Mouse (Mus musculus): ENCODE measurements around the gene Dvl3. TPM values are rescaled to one million over a fixed set of nuclear protein-coding genes. Genes with fewer than 3 reads are reported as not detected.
A peak's percentile ranks its signal among the peaks of the same experiment; 100 is the strongest.

Gene Dvl3
- polyA plus RNA-seq, 1 experiment, result 60.2 TPM

GRCm38 (mm10) chr16:20497980-20498676 is 18.7 kb upstream of the Dvl3 start:
- H3K27me3 ChIP-seq (ENCODE audit: control insufficient read depth, insufficient read depth, low read length), result no peaks in the 10 kb centered on the region
- 6% methylated on average over 16 of the region's 16 CpGs for WGBS
- H3K27ac ChIP-seq (ENCODE audit: insufficient read depth, low read length), result no peak overlapping the region
- no peaks in the 10 kb centered on the region; the same call in 1 of the 2 replicates for H3K4me1 ChIP-seq (ENCODE audit: control insufficient read depth, insufficient read depth, low read length)
- TF ChIP-seq POLR2A (IDR thresholded peaks at IDR 0.05; ENCODE audit: borderline replicate concordance, insufficient read depth, low read length) (no peak), CTCF (IDR thresholded peaks at IDR 0.05; ENCODE audit: borderline replicate concordance, insufficient read depth, low read depth, low read length) (no peak)
- H3K4me3 ChIP-seq (replicated peaks; ENCODE audit: insufficient read depth, low read depth, low read length), result peak overlapping the region; percentile 72
- peak in 1 of 2 experiments; percentile 18 for DNase-seq

- DNase-seq, result peak; percentile 97 to 98
- H3K27ac ChIP-seq (ENCODE audit: insufficient read depth, low read length), result peak within 1 kb of the TSS; percentile 27
- WGBS, result 2% methylated on average over 49 of the region's 49 CpGs
- H3K4me3 ChIP-seq (replicated peaks; ENCODE audit: insufficient read depth, low read depth, low read length), result peak within 1 kb of the TSS; percentile 72
- no peak for TF ChIP-seq CTCF (IDR thresholded peaks at IDR 0.05; ENCODE audit: borderline replicate concordance, insufficient read depth, low read depth, low read length)
- TF ChIP-seq POLR2A (IDR thresholded peaks at IDR 0.05; ENCODE audit: borderline replicate concordance, insufficient read depth, low read length), result peak; percentile 87
- no peaks in the 10 kb centered on the region; the same call in 1 of the 2 replicates for H3K4me1 ChIP-seq (ENCODE audit: control insufficient read depth, insufficient read depth, low read length)
- H3K27me3 ChIP-seq (ENCODE audit: control insufficient read depth, insufficient read depth, low read length), result no peaks in the 10 kb centered on the region
These were observed 17.9 kb upstream of the Dvl3 start, which contains the start of gene Eif2b5 for GRCm38 (mm10) chr16:20498677-20499475. Eif2b5 (plus strand) TSS chr16:20498817.

DNA sequence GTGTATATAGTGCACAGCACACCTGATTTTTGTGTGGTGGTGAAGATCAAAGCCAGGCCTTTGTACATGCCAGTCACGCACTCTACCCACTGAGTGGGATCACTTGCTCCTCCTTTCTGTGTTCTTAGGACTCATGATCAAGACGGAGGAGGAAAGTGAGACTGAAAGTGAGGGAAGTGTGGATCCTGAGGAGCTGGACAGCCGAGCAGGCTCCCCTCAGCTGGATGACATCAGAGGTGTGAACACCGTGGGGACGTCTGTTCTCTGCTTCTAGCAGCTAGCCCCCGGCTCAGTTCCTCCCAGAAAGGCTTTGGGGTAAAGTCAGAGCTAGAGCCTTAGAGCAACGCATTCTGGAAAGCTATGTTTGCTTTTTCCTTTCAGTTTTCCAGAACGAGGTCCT is 10.8 kb upstream of the Dvl3 start:
- TF ChIP-seq CTCF (IDR thresholded peaks at IDR 0.05; ENCODE audit: borderline replicate concordance, insufficient read depth, low read depth, low read length) (no peak), POLR2A (IDR thresholded peaks at IDR 0.05; ENCODE audit: borderline replicate concordance, insufficient read depth, low read length) (no peak)
- 88% methylated on average over 8 of the region's 8 CpGs for WGBS
- Histone ChIP-seq H3K4me1 (ENCODE audit: control insufficient read depth, insufficient read depth, low read length) (peaks cover 8% of the 10 kb centered on the region), H3K27ac (ENCODE audit: insufficient read depth, low read length) (no peak overlapping the region), H3K4me3 (replicated peaks; ENCODE audit: insufficient read depth, low read depth, low read length) (no peak overlapping the region), H3K27me3 (ENCODE audit: control insufficient read depth, insufficient read depth, low read length) (no peaks in the 10 kb centered on the region)
- no peak for DNase-seq

DNA sequence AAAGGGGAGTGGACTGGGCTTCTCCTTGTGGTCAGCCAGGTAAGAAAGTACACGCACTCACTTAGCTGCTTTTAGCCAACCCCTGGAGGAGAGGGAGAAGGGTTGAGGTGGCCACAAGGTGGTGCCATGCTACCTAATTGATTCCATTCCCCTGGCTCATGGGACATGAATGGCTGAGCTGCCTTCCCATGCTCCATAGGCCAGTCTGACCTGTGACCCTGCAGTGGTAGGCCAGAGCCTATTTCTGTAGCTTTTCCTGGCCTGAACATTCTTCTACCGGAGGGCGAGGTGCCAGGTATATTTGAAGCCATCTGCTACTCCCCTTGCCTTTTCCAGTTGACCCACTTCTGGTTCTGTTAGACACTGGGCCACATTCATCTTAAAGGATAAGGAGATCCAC is 7.4 kb upstream of the Dvl3 start:
- H3K4me3 ChIP-seq (replicated peaks; ENCODE audit: insufficient read depth, low read depth, low read length), result no peak overlapping the region
- H3K27ac ChIP-seq (ENCODE audit: insufficient read depth, low read length), result no peak overlapping the region
- TF ChIP-seq POLR2A (IDR thresholded peaks at IDR 0.05; ENCODE audit: borderline replicate concordance, insufficient read depth, low read length), result no peak
- peak; percentile 65; the same call in 1 of the 2 replicates for TF ChIP-seq CTCF (IDR thresholded peaks at IDR 0.05; ENCODE audit: borderline replicate concordance, insufficient read depth, low read depth, low read length)
- no peaks in the 10 kb centered on the region for H3K27me3 ChIP-seq (ENCODE audit: control insufficient read depth, insufficient read depth, low read length)
- H3K4me1 ChIP-seq (ENCODE audit: control insufficient read depth, insufficient read depth, low read length), result peaks cover 8% of the 10 kb centered on the region
- peak; percentile 63 to 73 for DNase-seq
- 25% methylated on average over 3 of the region's 3 CpGs for WGBS

GRCm38 (mm10) chr16:20511277-20511847 is 5.4 kb upstream of the Dvl3 start:
- no peak overlapping the region for H3K27ac ChIP-seq (ENCODE audit: insufficient read depth, low read length)
- H3K4me1 ChIP-seq (ENCODE audit: control insufficient read depth, insufficient read depth, low read length), result peaks cover 8% of the 10 kb centered on the region
- no peak for TF ChIP-seq POLR2A (IDR thresholded peaks at IDR 0.05; ENCODE audit: borderline replicate concordance, insufficient read depth, low read length)
- TF ChIP-seq CTCF (IDR thresholded peaks at IDR 0.05; ENCODE audit: borderline replicate concordance, insufficient read depth, low read depth, low read length), result no peak
- no peak for DNase-seq
- no peaks in the 10 kb centered on the region for H3K27me3 ChIP-seq (ENCODE audit: control insufficient read depth, insufficient read depth, low read length)
- 69% methylated on average over 7 of the region's 7 CpGs for WGBS
- no peak overlapping the region for H3K4me3 ChIP-seq (replicated peaks; ENCODE audit: insufficient read depth, low read depth, low read length)

DNA sequence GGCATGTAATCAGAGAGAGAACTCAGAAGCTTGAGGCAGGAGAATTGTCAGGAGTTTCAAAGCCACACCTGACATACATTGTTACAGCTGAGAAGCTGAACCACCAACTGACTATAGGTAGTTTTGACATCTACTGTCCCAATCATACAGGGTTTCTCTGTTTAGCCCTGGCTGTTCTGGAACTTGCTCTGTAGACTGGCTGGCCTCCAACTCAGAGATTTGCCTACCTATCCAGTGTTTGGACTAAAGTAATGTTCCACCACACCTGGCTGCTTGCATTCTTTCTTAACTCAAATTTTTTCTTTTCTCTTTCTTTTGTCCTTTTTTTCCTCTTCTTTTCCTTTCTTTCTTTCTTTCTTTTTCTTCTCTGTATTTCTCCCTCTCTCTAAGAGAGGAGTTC is 750 bp upstream of the Dvl3 start:
- Histone ChIP-seq H3K4me1 (ENCODE audit: control insufficient read depth, insufficient read depth, low read length) (peaks cover 5% of the 10 kb centered on the region; the same call in 1 of the 2 replicates), H3K27me3 (ENCODE audit: control insufficient read depth, insufficient read depth, low read length) (no peaks in the 10 kb centered on the region), H3K4me3 (replicated peaks; ENCODE audit: insufficient read depth, low read depth, low read length) (no peak overlapping the region), H3K27ac (ENCODE audit: insufficient read depth, low read length) (no peak overlapping the region)
- DNase-seq, result no peak
- TF ChIP-seq CTCF (IDR thresholded peaks at IDR 0.05; ENCODE audit: borderline replicate concordance, insufficient read depth, low read depth, low read length), result no peak
- TF ChIP-seq POLR2A (IDR thresholded peaks at IDR 0.05; ENCODE audit: borderline replicate concordance, insufficient read depth, low read length), result no peak

DNA sequence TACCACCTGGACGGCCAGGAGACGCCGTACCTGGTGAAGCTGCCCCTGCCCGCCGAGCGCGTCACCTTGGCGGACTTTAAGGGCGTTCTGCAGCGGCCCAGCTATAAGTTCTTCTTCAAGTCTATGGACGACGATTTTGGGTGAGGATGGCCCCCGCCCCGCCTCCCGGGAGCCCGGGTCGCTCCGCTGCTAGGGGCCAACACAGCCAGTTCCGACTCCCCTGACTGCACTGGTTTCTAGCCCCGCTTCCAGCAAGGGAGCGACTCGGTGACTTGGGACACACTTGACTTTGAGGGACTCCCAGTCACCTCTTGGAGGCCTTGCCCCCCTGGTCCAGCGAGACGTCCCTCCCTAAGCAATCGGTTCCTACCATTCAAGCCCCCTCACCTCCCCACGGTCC is 434 bp downstream of the Dvl3 start:
- WGBS, result 1% methylated on average over 26 of the region's 26 CpGs
- no peak for DNase-seq

More for the DNA sequence above, 434 bp downstream of the Dvl3 start:
- Histone ChIP-seq H3K4me1 (ENCODE audit: control insufficient read depth, insufficient read depth, low read length) (peaks cover 15% of the 10 kb centered on the region), H3K27me3 (ENCODE audit: control insufficient read depth, insufficient read depth, low read length) (no peaks in the 10 kb centered on the region), H3K4me3 (replicated peaks; ENCODE audit: insufficient read depth, low read depth, low read length) (peak overlapping the region; percentile 94), H3K27ac (ENCODE audit: insufficient read depth, low read length) (peak overlapping the region; percentile 85)
- TF ChIP-seq POLR2A (IDR thresholded peaks at IDR 0.05; ENCODE audit: borderline replicate concordance, insufficient read depth, low read length), result no peak
- no peak for TF ChIP-seq CTCF (IDR thresholded peaks at IDR 0.05; ENCODE audit: borderline replicate concordance, insufficient read depth, low read depth, low read length)
